Mouse (Mus musculus): Measurements from ENCODE around the gene Cyp2a4. TPM values are rescaled to one million over a fixed set of nuclear protein-coding genes. Genes with fewer than 3 reads are reported as not detected.
"Not testable (repeated sequence)": the region's sequence is repeated elsewhere in the genome, so short reads cannot be mapped to it uniquely, and the experiment has no call there.

Cyp2a4 gene
- polyA plus RNA-seq (2014; fragmentation: Nextera tagmentation; extraction: Ambion mirVana): not detected in 2 replicates

DNA sequence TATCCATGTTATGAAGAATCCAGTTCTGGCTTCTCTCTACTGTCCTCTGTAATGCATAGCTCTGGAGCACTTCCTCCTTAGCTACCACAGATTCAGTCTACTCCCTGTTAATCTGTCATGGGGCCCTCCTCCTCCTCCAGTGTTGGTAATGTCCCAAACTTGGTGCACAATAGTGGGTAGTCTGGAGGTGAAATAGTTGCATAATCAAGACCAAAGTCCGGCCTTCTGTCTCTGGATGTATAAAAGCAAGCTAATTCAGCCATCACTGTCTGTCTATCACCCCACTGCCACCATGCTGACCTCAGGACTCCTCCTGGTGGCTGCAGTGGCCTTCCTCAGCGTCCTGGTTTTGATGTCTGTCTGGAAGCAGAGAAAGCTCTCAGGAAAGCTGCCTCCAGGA lies at the start of gene Cyp2a4:
TSS of gene Cyp2a4 (plus strand) at position 244 of the 400 bp plus-strand sequence.
- H3K27me3 ChIP-seq (ENCODE audit: control insufficient read depth, insufficient read depth, low read length); H3K4me3 ChIP-seq (ENCODE audit: low read depth, low read length); H3K9ac ChIP-seq (ENCODE audit: low read length); H3K4me2 ChIP-seq (ENCODE audit: low read depth, severe bottlenecking); H3K27ac ChIP-seq (replicated peaks; ENCODE audit: low read depth, low read length); H3K36me3 ChIP-seq (ENCODE audit: control insufficient read depth, insufficient read depth, low read length); H3K4me1 ChIP-seq (ENCODE audit: control insufficient read depth, insufficient read depth, low read length); H3K9me3 ChIP-seq (ENCODE audit: control insufficient read depth, low read length); DNase-seq (ENCODE audit: low spot score); ATAC-seq (ENCODE audit: insufficient number of reproducible peaks, low FRiP score, low TSS enrichment, low read depth): not testable (repeated sequence)
- WGBS: 49% methylated on average over 2 of the region's 2 CpGs

DNA sequence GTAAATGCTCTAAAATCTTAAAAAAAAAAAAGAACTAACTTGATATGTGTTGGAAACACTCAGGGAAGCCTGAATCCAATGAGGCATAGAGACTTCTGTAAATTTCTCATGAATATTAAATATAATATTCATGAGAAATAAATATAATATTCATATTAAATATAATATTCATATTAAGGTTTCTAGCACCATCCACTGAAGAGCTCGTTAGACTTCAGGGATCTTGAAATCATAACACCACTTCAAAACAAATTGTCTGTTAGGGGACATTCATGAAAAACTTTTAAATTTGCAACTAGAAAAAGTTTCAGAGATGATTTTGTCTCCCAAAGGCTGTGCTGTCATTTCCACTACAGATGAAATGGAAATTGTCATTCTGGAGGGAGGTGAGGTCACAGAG lies 46.9 kb upstream of the Cyp2a4 start, which contains the start of gene Vmn1r184:
TSS of gene Vmn1r184 (plus strand) at position 301 of the 400 bp plus-strand sequence.
- not testable (repeated sequence) for H3K27me3 ChIP-seq (ENCODE audit: control insufficient read depth, insufficient read depth, low read length); H3K36me3 ChIP-seq (ENCODE audit: control insufficient read depth, insufficient read depth, low read length); ATAC-seq (ENCODE audit: insufficient number of reproducible peaks, low FRiP score, low TSS enrichment, low read depth); H3K4me1 ChIP-seq (ENCODE audit: control insufficient read depth, insufficient read depth, low read length); H3K9me3 ChIP-seq (ENCODE audit: control insufficient read depth, low read length); H3K4me2 ChIP-seq (ENCODE audit: low read depth, severe bottlenecking); DNase-seq (ENCODE audit: low spot score); H3K27ac ChIP-seq (replicated peaks; ENCODE audit: low read depth, low read length); H3K9ac ChIP-seq (ENCODE audit: low read length); H3K4me3 ChIP-seq (ENCODE audit: low read depth, low read length)
- 75% methylated on average over 1 of the region's 1 CpGs for WGBS

DNA sequence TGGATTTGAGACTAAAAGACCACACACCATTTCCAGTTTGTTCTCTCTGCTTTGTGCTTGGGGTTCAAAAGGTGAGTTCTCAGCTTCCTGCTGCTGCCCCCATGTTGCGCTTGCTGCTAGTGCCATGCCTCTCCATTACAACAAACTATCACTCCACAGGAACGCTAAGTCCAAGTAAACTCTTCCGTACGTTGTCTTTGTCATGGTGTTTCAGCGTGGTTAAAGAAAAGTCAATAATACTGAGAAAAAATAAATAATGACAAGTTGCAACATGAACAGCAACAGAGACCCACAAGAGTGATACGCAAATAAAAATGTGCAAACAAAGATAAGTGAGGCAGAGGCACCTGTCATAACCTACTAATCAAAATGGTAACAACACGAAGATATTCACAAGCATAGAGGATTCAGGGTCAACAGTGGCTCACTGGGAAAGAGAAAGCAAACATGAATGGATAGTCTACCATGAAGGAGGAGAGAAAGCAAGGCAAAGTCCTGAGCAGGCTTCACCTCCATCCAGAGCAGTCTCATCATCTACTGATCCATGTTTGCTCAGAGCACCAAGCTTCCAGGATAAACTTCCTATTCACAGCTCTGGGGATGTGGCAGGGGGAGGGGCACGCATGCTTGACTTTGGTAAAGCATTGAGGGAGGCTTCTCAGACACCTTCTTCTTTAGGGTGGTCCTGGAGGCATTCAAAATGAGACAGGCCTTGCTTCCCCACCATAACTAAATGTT lies 3.4 kb upstream of the Cyp2a4 start:
- not testable (repeated sequence) for ATAC-seq (ENCODE audit: insufficient number of reproducible peaks, low FRiP score, low TSS enrichment, low read depth)
- WGBS: 89% methylated on average over 8 of the region's 8 CpGs

DNA sequence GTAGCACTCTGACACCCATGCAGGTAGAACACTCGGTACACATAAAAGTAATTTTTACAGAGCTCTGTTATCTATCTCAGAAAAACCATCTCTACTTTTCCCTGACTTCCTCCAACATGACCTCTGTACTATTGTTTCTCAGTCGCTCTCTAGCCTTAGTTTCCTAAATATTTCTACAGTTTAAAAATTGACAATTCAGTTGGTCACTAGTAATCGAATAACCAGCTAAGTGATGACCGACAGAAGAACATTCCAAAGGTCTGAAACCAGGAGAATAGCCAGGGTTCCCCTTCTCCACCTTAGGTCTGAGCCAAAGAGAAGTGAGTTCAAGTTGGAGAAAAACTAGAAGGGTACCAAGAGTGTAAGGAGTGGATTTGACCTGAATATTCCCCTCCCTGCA lies 4.8 kb downstream of the Cyp2a4 start:
- not testable (repeated sequence) for H3K9me3 ChIP-seq (ENCODE audit: control insufficient read depth, low read length); H3K36me3 ChIP-seq (ENCODE audit: control insufficient read depth, insufficient read depth, low read length); ATAC-seq (ENCODE audit: insufficient number of reproducible peaks, low FRiP score, low TSS enrichment, low read depth); H3K4me1 ChIP-seq (ENCODE audit: control insufficient read depth, insufficient read depth, low read length); H3K4me3 ChIP-seq (ENCODE audit: low read depth, low read length); DNase-seq (ENCODE audit: low spot score); H3K27me3 ChIP-seq (ENCODE audit: control insufficient read depth, insufficient read depth, low read length); H3K4me2 ChIP-seq (ENCODE audit: low read depth, severe bottlenecking); H3K9ac ChIP-seq (ENCODE audit: low read length); H3K27ac ChIP-seq (replicated peaks; ENCODE audit: low read depth, low read length)
- WGBS: 88% methylated on average over 4 of the region's 4 CpGs

More for the DNA sequence above, 3.4 kb upstream of the Cyp2a4 start:
- H3K27ac ChIP-seq (replicated peaks; ENCODE audit: low read depth, low read length); H3K4me2 ChIP-seq (ENCODE audit: low read depth, severe bottlenecking); H3K4me3 ChIP-seq (ENCODE audit: low read depth, low read length); DNase-seq (ENCODE audit: low spot score); H3K9me3 ChIP-seq (ENCODE audit: control insufficient read depth, low read length); H3K9ac ChIP-seq (ENCODE audit: low read length); H3K36me3 ChIP-seq (ENCODE audit: control insufficient read depth, insufficient read depth, low read length); H3K27me3 ChIP-seq (ENCODE audit: control insufficient read depth, insufficient read depth, low read length); H3K4me1 ChIP-seq (ENCODE audit: control insufficient read depth, insufficient read depth, low read length): not testable (repeated sequence)

DNA sequence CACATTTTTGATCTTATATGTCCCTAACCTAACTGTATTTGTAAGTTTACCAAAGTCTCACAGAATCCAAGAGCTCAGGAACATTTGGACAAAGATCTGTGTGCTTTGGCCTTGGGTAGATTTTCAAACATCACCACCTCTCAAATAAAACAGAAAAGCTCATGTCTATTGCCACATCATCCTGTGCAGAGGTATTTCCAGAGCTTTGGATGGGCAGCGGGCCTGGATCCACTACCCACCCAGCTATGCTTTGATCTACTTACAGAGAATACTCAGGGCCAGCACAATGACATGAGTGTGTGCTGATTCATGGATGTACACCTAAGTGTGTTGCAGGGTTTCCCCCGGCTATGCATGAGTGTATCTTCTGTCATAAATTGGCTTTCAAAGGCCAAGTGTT lies 8.2 kb downstream of the Cyp2a4 start:
- 76% methylated on average over 2 of the region's 2 CpGs for WGBS
- not testable (repeated sequence) for ATAC-seq (ENCODE audit: insufficient number of reproducible peaks, low FRiP score, low TSS enrichment, low read depth); H3K9ac ChIP-seq (ENCODE audit: low read length); H3K9me3 ChIP-seq (ENCODE audit: control insufficient read depth, low read length); H3K27ac ChIP-seq (replicated peaks; ENCODE audit: low read depth, low read length); H3K27me3 ChIP-seq (ENCODE audit: control insufficient read depth, insufficient read depth, low read length); H3K4me1 ChIP-seq (ENCODE audit: control insufficient read depth, insufficient read depth, low read length); H3K4me2 ChIP-seq (ENCODE audit: low read depth, severe bottlenecking); DNase-seq (ENCODE audit: low spot score); H3K4me3 ChIP-seq (ENCODE audit: low read depth, low read length); H3K36me3 ChIP-seq (ENCODE audit: control insufficient read depth, insufficient read depth, low read length)

DNA sequence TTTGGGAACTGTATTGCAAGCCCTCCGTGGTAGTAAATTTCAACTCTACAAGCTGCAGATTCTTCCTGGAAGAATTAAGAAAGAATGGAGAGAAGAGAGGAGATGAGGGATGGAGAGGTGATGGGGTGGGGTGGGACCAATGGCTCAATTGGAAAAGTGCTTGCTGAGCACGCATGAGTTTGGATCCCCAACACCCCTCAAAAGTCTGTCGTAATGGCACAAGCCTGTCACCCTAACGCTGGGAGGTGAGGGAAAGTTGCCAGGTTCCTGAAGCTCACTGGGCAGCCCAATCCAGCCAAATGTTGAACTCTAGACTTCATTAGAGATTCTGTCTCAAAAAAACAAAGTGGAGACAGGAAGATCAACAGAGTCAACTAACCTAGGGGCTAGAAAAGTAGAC lies 8.8 kb downstream of the Cyp2a4 start:
- not testable (repeated sequence) for H3K4me1 ChIP-seq (ENCODE audit: control insufficient read depth, insufficient read depth, low read length); H3K4me3 ChIP-seq (ENCODE audit: low read depth, low read length); H3K27me3 ChIP-seq (ENCODE audit: control insufficient read depth, insufficient read depth, low read length); H3K4me2 ChIP-seq (ENCODE audit: low read depth, severe bottlenecking); DNase-seq (ENCODE audit: low spot score); H3K9me3 ChIP-seq (ENCODE audit: control insufficient read depth, low read length); ATAC-seq (ENCODE audit: insufficient number of reproducible peaks, low FRiP score, low TSS enrichment, low read depth); H3K9ac ChIP-seq (ENCODE audit: low read length); H3K27ac ChIP-seq (replicated peaks; ENCODE audit: low read depth, low read length); H3K36me3 ChIP-seq (ENCODE audit: control insufficient read depth, insufficient read depth, low read length)
- 79% methylated on average over 4 of the region's 4 CpGs for WGBS

DNA sequence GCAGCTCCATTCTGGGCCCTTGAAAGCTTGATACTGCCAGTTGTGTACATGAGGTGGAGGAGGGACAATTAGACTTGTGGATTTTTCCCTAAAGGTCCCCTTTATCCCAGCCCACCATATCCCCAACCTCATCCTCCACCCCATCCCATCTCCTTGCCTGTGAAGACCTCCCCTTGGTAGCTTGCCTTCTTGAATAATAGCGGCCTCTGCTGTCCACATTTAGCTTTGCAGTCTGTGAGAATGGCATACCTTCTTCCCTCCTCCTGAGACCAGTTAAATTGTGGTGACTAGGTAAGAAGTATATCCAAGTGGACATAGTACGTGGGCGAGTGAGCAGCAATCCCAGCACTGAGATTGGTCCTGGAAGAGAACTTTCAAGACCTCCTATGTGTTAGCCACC lies 13.4 kb downstream of the Cyp2a4 start:
- H3K27me3 ChIP-seq (ENCODE audit: control insufficient read depth, insufficient read depth, low read length); H3K27ac ChIP-seq (replicated peaks; ENCODE audit: low read depth, low read length); H3K4me3 ChIP-seq (ENCODE audit: low read depth, low read length); H3K4me2 ChIP-seq (ENCODE audit: low read depth, severe bottlenecking); H3K36me3 ChIP-seq (ENCODE audit: control insufficient read depth, insufficient read depth, low read length); ATAC-seq (ENCODE audit: insufficient number of reproducible peaks, low FRiP score, low TSS enrichment, low read depth); H3K9ac ChIP-seq (ENCODE audit: low read length); DNase-seq (ENCODE audit: low spot score); H3K9me3 ChIP-seq (ENCODE audit: control insufficient read depth, low read length); H3K4me1 ChIP-seq (ENCODE audit: control insufficient read depth, insufficient read depth, low read length): not testable (repeated sequence)
- 67% methylated on average over 3 of the region's 3 CpGs for WGBS

DNA sequence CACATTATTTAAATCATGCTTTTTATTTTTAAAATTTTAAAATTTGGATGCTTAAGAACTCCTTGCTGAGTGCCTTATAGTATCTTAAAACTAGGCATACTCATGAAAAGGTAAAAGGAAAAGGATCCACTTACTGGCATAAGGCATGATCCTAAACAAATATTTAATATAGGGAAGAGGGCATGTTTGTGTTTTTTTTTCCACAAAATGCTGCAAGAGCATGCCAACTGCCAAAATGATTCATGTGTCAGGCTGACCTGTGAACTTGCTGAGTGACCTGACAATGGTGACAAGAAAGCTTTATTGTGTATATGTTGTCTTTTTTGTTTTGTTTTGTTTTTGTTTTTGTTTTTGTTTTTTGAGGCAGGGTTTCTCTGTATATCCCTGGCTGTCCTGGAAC lies 43.2 kb downstream of the Cyp2a4 start:
- H3K36me3 ChIP-seq (ENCODE audit: control insufficient read depth, insufficient read depth, low read length); H3K4me1 ChIP-seq (ENCODE audit: control insufficient read depth, insufficient read depth, low read length); H3K4me3 ChIP-seq (ENCODE audit: low read depth, low read length); H3K4me2 ChIP-seq (ENCODE audit: low read depth, severe bottlenecking); H3K9ac ChIP-seq (ENCODE audit: low read length); H3K27ac ChIP-seq (replicated peaks; ENCODE audit: low read depth, low read length); H3K9me3 ChIP-seq (ENCODE audit: control insufficient read depth, low read length); ATAC-seq (ENCODE audit: insufficient number of reproducible peaks, low FRiP score, low TSS enrichment, low read depth); DNase-seq (ENCODE audit: low spot score); H3K27me3 ChIP-seq (ENCODE audit: control insufficient read depth, insufficient read depth, low read length): not testable (repeated sequence)

DNA sequence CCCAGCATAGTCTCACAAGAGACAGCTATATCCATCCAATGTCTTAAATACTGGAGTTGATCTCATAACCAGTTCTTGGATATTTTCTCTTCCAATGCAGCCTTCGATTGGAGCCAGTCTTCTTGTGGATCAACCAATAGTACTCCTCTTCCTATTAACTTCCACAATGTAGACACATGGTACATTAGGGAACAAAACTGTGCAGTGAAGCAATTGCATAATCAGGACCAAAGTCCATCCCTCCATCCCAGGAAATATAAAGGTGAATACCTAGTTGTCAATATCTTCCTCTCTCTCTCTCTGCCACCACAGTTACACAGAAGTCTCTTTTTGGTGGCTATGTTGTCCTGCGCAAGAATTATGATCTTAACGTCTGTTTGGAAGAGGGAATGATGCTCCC lies 45.3 kb downstream of the Cyp2a4 start:
- H3K4me3 ChIP-seq (ENCODE audit: low read depth, low read length); H3K36me3 ChIP-seq (ENCODE audit: control insufficient read depth, insufficient read depth, low read length); H3K27ac ChIP-seq (replicated peaks; ENCODE audit: low read depth, low read length); H3K9ac ChIP-seq (ENCODE audit: low read length); H3K27me3 ChIP-seq (ENCODE audit: control insufficient read depth, insufficient read depth, low read length); DNase-seq (ENCODE audit: low spot score); H3K4me1 ChIP-seq (ENCODE audit: control insufficient read depth, insufficient read depth, low read length); ATAC-seq (ENCODE audit: insufficient number of reproducible peaks, low FRiP score, low TSS enrichment, low read depth); H3K4me2 ChIP-seq (ENCODE audit: low read depth, severe bottlenecking); H3K9me3 ChIP-seq (ENCODE audit: control insufficient read depth, low read length): not testable (repeated sequence)
- 86% methylated on average over 2 of the region's 3 CpGs for WGBS

Measured in limb, embryonic 11.5 days (tissue).